Mouse (Mus musculus): ENCODE measurements around the gene Gm10198. TPM values are rescaled to one million over a fixed set of nuclear protein-coding genes. Genes with fewer than 3 reads are reported as not detected.

Gm10198 gene
- polyA plus RNA-seq (2012; rRNA removed), result not detected in 2 replicates

DNA sequence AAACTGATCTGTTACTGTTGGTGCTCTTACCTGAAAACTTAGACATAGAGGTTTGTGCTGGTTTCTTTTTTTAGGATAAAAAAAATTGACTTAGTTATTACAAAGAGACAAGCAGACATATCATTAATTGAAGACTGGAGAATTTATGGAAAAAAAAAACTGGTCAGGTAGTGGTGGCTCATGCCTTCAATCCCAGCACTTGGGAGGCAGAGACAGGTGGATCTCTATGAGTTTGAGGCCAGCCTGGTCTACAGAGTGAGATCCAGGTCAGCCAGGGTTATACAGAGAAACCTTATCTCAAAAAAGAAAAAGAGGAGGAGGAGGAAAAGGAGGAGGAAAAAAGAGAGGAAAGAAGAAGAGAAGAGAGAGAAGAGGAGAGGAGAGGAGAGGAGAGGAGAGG lies at the start of gene Gm10198:
Gene Gm10198, plus strand, starts transcription at position 301 of the 400 bp plus-strand sequence.
- no peak for TF ChIP-seq CTCF (IDR thresholded peaks at IDR 0.05; ENCODE audit: extremely low read depth, insufficient read depth, low read length)
- no peak for TF ChIP-seq POLR2A (IDR thresholded peaks at IDR 0.05; ENCODE audit: extremely low read depth, insufficient read depth, low read length)
- H3K4me1 ChIP-seq (ENCODE audit: control insufficient read depth, insufficient read depth, low read length), result no peaks in the 10 kb centered on the region
- no peak within 1 kb of the TSS for H3K27ac ChIP-seq (ENCODE audit: insufficient read depth, low read length)
- H3K4me3 ChIP-seq (ENCODE audit: insufficient read depth, low read length), result no peak within 1 kb of the TSS

DNA sequence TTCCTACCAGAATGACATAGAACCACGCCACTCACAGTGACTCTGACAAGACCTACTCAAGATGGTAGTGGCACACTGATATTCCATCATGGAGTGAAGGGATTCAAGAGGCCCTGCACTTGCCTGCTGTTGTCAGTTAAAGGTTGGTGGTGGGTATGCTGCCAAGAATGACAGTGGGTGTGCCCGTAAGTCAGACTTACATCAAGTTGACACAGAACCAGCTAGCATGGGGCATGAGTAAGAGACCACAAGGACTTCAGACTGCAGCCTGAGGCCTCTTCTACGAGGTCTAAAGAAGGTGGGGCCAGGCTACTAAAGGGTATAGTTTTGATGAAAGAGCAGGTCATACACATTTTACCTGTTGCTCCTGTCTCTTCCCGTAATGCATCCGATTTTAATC lies 47.3 kb upstream of the Gm10198 start:
- Histone ChIP-seq H3K4me1 (ENCODE audit: control insufficient read depth, insufficient read depth, low read length) (no peaks in the 10 kb centered on the region), H3K27ac (ENCODE audit: insufficient read depth, low read length) (no peak overlapping the region), H3K4me3 (ENCODE audit: insufficient read depth, low read length) (no peak overlapping the region)
- TF ChIP-seq POLR2A (IDR thresholded peaks at IDR 0.05; ENCODE audit: extremely low read depth, insufficient read depth, low read length) (no peak), CTCF (IDR thresholded peaks at IDR 0.05; ENCODE audit: extremely low read depth, insufficient read depth, low read length) (no peak)

DNA sequence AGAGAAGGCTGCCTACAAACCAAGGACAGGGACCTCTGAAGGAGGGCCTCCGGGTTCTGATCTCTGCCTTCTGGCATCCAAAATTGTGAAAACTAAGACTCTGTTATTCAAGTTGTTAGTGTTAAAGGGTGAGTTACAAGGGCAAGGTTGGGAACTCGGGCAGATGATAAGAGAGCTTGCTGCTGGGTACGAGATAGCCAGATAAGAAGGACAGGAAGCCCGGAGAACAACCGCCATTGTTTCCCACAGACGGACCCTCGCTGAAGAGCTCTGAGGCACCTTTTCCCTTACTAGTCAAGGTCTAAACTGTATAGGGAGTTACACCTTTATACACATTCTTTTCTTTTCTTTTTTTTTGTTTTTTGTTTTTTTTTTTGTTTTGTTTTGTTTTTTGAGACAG lies 39.8 kb upstream of the Gm10198 start:
- H3K4me1 ChIP-seq (ENCODE audit: control insufficient read depth, insufficient read depth, low read length), result no peaks in the 10 kb centered on the region
- TF ChIP-seq CTCF (IDR thresholded peaks at IDR 0.05; ENCODE audit: extremely low read depth, insufficient read depth, low read length) (no peak), POLR2A (IDR thresholded peaks at IDR 0.05; ENCODE audit: extremely low read depth, insufficient read depth, low read length) (no peak)
- no peak overlapping the region for H3K27ac ChIP-seq (ENCODE audit: insufficient read depth, low read length)

DNA sequence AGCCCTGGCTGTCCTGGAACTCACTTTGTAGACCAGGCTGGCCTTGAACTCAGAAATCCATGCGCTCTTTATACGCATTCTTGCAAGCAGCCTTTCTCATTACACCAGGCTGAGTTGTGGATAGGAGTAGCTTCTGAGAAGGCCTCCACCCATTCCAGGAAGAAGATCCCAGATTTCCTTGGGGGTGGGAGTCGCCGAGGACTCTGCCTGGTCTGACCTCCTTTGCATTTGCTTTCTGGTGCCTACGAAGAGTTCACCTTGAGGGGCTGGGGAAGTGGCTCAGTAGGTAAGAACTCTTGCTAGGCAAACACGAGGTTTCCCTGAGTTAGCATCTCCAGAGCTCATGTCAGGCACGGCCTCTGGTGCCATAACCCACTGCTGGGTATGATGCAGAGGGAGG lies 39.4 kb upstream of the Gm10198 start:
- no peak for TF ChIP-seq CTCF (IDR thresholded peaks at IDR 0.05; ENCODE audit: extremely low read depth, insufficient read depth, low read length)
- no peak for TF ChIP-seq POLR2A (IDR thresholded peaks at IDR 0.05; ENCODE audit: extremely low read depth, insufficient read depth, low read length)
- no peak overlapping the region for H3K4me3 ChIP-seq (ENCODE audit: insufficient read depth, low read length)
- H3K4me1 ChIP-seq (ENCODE audit: control insufficient read depth, insufficient read depth, low read length), result no peaks in the 10 kb centered on the region
- no peak overlapping the region for H3K27ac ChIP-seq (ENCODE audit: insufficient read depth, low read length)

More for the DNA sequence above, 39.8 kb upstream of the Gm10198 start:
- H3K4me3 ChIP-seq (ENCODE audit: insufficient read depth, low read length), result no peak overlapping the region

DNA sequence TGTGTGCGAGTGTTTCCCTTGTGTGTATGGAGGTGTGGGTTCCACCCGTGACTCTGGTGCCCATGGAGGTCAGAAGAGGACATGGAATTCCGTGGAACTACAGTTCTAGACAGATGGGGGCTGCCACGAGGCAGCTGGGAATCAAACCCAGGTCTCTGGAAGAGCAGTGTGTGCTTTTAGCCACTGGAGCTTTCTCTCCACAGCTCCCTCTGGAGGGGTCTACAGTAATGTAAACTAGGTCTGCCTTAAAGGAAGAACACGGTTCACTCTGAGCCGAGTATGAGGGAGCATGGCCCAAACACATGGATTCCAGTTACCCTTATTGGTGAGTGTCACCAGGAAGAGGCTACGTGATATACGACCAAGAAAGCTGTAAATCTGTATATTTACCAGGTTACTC lies 38.6 kb upstream of the Gm10198 start:
- no peak for TF ChIP-seq POLR2A (IDR thresholded peaks at IDR 0.05; ENCODE audit: extremely low read depth, insufficient read depth, low read length)
- no peak for TF ChIP-seq CTCF (IDR thresholded peaks at IDR 0.05; ENCODE audit: extremely low read depth, insufficient read depth, low read length)
- Histone ChIP-seq H3K4me1 (ENCODE audit: control insufficient read depth, insufficient read depth, low read length) (no peaks in the 10 kb centered on the region), H3K27ac (ENCODE audit: insufficient read depth, low read length) (no peak overlapping the region), H3K4me3 (ENCODE audit: insufficient read depth, low read length) (no peak overlapping the region)

DNA sequence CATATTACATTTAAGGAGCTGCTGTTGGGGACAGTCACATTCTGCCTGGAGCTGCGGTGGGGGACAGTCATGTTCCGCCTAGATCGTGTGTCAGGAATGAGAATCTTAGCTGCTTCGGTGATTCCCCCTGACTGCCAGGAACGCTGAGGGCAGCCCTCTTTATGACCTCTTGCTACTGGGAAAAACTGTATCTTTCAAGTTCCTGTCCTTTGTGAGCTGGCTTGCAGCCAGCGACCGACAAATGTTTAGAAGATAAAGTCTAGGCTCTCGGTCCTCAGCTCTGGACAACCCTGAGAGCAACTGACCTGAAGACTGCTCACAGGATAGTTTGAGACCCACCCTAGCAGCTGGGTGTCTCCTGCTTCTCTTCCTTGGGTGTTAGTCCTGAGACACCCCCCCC lies 37.3 kb upstream of the Gm10198 start:
- no peaks in the 10 kb centered on the region for H3K4me1 ChIP-seq (ENCODE audit: control insufficient read depth, insufficient read depth, low read length)
- TF ChIP-seq POLR2A (IDR thresholded peaks at IDR 0.05; ENCODE audit: extremely low read depth, insufficient read depth, low read length), result no peak
- TF ChIP-seq CTCF (IDR thresholded peaks at IDR 0.05; ENCODE audit: extremely low read depth, insufficient read depth, low read length), result no peak
- no peak overlapping the region for H3K4me3 ChIP-seq (ENCODE audit: insufficient read depth, low read length)
- H3K27ac ChIP-seq (ENCODE audit: insufficient read depth, low read length), result no peak overlapping the region

DNA sequence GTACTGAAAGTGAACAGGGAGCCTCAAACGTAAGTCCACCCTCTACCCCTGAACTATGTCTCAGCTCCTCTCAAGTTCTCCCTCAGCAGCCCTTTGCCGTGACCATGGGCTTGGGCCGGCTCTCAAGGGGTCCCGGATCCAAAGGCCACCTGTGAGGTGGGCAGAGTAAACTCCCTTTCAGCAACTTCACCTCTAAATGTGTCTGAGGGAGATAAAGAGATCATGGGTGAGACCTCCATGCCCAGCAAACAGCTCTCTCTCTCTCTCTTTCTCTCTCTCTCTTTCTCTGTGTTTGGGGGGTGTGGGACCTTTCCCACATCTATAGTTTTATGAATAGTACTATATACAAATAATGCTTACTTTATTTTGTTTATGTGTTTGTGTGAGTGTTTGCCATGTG lies 36.2 kb upstream of the Gm10198 start:
- no peak for TF ChIP-seq POLR2A (IDR thresholded peaks at IDR 0.05; ENCODE audit: extremely low read depth, insufficient read depth, low read length)
- no peak for TF ChIP-seq CTCF (IDR thresholded peaks at IDR 0.05; ENCODE audit: extremely low read depth, insufficient read depth, low read length)
- no peaks in the 10 kb centered on the region for H3K4me1 ChIP-seq (ENCODE audit: control insufficient read depth, insufficient read depth, low read length)
- H3K4me3 ChIP-seq (ENCODE audit: insufficient read depth, low read length), result no peak overlapping the region
- no peak overlapping the region for H3K27ac ChIP-seq (ENCODE audit: insufficient read depth, low read length)

DNA sequence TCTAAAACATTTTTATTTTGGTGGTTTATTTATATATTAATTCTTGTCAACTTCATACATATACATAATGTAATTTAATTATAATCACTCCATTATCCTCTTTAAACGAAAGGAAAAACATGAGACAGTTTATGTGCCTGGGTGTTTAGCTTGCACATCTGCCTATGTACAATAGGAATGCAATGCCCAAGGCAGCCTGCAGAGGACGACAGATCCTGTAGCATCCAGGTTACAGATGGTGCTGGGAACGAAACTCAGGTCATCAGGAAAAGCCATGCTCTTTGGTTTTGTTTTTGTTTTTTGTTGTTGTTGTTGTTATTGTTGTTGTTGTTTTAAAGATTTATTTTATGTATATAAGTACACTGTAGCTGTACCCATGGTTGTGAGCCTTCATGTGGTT lies 32.4 kb upstream of the Gm10198 start:
- TF ChIP-seq CTCF (IDR thresholded peaks at IDR 0.05; ENCODE audit: extremely low read depth, insufficient read depth, low read length), result no peak
- Histone ChIP-seq H3K4me1 (ENCODE audit: control insufficient read depth, insufficient read depth, low read length) (no peaks in the 10 kb centered on the region), H3K27ac (ENCODE audit: insufficient read depth, low read length) (no peak overlapping the region), H3K4me3 (ENCODE audit: insufficient read depth, low read length) (no peak overlapping the region)

DNA sequence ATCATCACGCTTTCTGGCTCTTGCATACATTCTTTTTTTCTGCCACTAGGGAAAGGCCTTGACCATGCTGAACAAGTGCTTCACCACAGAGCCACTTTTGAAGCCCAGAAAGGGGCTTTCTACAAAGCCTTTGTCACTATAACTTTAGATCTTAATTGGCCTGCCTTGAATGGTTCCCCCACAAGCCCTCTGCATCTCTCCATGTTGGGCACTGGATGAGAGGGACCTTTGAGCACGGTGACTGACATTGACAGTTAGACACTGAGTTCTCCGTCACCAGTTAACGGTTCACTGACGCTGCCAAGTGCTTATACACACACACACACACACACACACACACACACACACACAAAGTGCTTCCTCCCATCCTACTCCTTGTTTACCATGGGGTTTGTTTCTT lies 30.0 kb upstream of the Gm10198 start:
- Histone ChIP-seq H3K27ac (ENCODE audit: insufficient read depth, low read length) (no peak overlapping the region), H3K4me1 (ENCODE audit: control insufficient read depth, insufficient read depth, low read length) (no peaks in the 10 kb centered on the region), H3K4me3 (ENCODE audit: insufficient read depth, low read length) (no peak overlapping the region)
- TF ChIP-seq CTCF (IDR thresholded peaks at IDR 0.05; ENCODE audit: extremely low read depth, insufficient read depth, low read length) (no peak), POLR2A (IDR thresholded peaks at IDR 0.05; ENCODE audit: extremely low read depth, insufficient read depth, low read length) (no peak)

DNA sequence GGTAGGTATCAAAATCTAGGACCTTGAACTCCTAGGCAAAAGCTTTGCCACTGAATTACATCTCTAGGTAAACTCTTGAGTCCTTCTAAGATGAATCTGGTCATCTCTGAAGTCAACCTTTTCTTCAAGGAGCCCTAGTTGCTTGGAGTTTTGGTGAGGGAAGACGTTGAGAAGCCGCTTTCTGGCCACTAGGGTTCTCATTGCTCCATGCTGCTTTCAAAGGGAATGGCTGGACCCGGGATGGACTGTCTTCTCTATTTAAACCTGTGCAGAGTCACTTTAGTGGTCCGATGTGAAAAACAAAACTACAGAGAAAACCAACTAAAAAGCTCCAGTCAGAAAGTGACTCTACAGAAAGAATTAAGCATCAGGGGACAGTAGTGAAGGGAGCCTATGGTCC lies 18.4 kb upstream of the Gm10198 start:
- no peaks in the 10 kb centered on the region for H3K4me1 ChIP-seq (ENCODE audit: control insufficient read depth, insufficient read depth, low read length)
- peak; percentile 16; the same call in 1 of the 2 replicates for TF ChIP-seq CTCF (IDR thresholded peaks at IDR 0.05; ENCODE audit: extremely low read depth, insufficient read depth, low read length)
- no peak for TF ChIP-seq POLR2A (IDR thresholded peaks at IDR 0.05; ENCODE audit: extremely low read depth, insufficient read depth, low read length)
- no peak overlapping the region for H3K27ac ChIP-seq (ENCODE audit: insufficient read depth, low read length)
- no peak overlapping the region for H3K4me3 ChIP-seq (ENCODE audit: insufficient read depth, low read length)

DNA sequence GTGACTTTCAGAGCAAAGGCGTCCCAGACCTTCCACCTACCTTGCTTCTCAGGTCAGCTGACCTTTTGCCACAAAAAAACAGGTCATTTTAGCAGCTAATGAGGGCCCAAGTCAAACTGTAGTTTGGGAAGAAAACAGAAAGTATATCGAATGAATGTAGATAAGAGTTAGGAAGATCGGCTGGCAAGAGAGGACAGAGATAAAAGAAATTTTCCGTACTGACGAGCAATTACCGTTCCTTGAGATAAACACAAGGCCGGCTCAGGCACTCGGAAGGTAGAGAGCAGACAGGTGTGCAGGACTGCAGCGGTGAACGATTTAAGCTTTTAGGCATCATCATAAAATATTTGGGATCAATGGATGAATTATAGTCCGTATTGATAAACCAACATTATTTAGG lies 15.4 kb upstream of the Gm10198 start:
- Histone ChIP-seq H3K4me3 (ENCODE audit: insufficient read depth, low read length) (no peak overlapping the region), H3K27ac (ENCODE audit: insufficient read depth, low read length) (no peak overlapping the region), H3K4me1 (ENCODE audit: control insufficient read depth, insufficient read depth, low read length) (no peaks in the 10 kb centered on the region)
- no peak for TF ChIP-seq CTCF (IDR thresholded peaks at IDR 0.05; ENCODE audit: extremely low read depth, insufficient read depth, low read length)
- no peak for TF ChIP-seq POLR2A (IDR thresholded peaks at IDR 0.05; ENCODE audit: extremely low read depth, insufficient read depth, low read length)
